Mouse (Mus musculus) E14TG2a.4 (cell line): ENCODE data around the gene Uevld.
"Not testable (repeated sequence)": the region's sequence is repeated elsewhere in the genome, so short reads cannot be mapped to it uniquely, and the experiment has no call there.

ENCODE experiments used
- H3K27me3 ChIP-seq: 2 replicates; pipeline ENCODE4 v1.6.1; 2014; ENCODE audit warnings: low read length, control low read depth; ENCODE audit not compliant: insufficient read depth
- H3K36me3 ChIP-seq: 2 replicates; pipeline ENCODE4 v1.6.1; 2014; ENCODE audit warnings: low read length, control low read depth; ENCODE audit not compliant: insufficient read depth
- H3K4me1 ChIP-seq: replicated peaks from 2 replicates; pipeline ENCODE4 v1.6.1; 2014; ENCODE audit warnings: low read depth, low read length, control low read depth
- H3K4me3 ChIP-seq: replicated peaks from 2 replicates; pipeline ENCODE4 v1.5.1; 2014; ENCODE audit warnings: mild to moderate bottlenecking, low read length
- H3K9me3 ChIP-seq: 2 replicates; pipeline ENCODE4 v1.6.1; 2014; ENCODE audit warnings: low read length, control low read depth
- CTCF ChIP-seq: conservative IDR thresholded peaks from 2 replicates; pipeline ENCODE4 v1.5.1; 2014; ENCODE audit warnings: low read length
- NANOG ChIP-seq: IDR thresholded peaks from 2 replicates; pipeline ENCODE4 v1.6.1; 2014; ENCODE audit warnings: borderline replicate concordance, low read length, mixed read lengths
- POU5F1 ChIP-seq: IDR thresholded peaks from 2 replicates; pipeline ENCODE4 v1.6.1; 2014; ENCODE audit warnings: low read length, borderline replicate concordance

Uevld gene

GRCm38 (mm10) chr7:46999983-47000643 lies 41.8 kb upstream of the Uevld start:
- TF ChIP-seq POU5F1 (no peak), CTCF (no peak), NANOG (no peak)
- Histone ChIP-seq H3K4me3 (no peak overlapping the region), H3K27me3 (no peaks in the 10 kb centered on the region), H3K9me3 (no peaks in the 10 kb centered on the region), H3K36me3 (peaks cover 47% of the 10 kb centered on the region), H3K4me1 (peaks cover 32% of the 10 kb centered on the region)

DNA sequence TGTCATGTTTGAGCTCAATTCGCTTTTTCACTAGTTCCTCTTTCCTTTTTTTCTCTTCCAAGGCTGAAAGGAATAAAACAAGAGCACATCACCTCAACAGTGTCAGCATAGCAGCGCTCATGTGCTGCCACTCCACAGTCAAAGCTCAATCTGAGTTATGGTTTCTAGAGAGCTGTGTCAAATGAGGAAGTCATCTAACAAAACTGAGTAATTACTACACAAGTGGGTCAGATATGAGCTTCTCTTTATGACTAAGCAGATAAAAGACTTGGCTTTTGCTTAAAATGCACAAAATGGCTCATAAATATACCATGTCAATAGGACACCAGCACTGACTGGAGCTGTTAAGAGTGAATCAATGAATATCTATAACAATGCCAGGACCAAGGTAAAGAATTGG lies 40.6 kb upstream of the Uevld start:
- H3K4me1 ChIP-seq: peaks cover 29% of the 10 kb centered on the region
- H3K27me3 ChIP-seq: no peaks in the 10 kb centered on the region
- H3K36me3 ChIP-seq: peaks cover 59% of the 10 kb centered on the region
- TF ChIP-seq CTCF: no peak
- TF ChIP-seq NANOG: no peak
- no peak for TF ChIP-seq POU5F1
- no peak overlapping the region for H3K4me3 ChIP-seq
- no peaks in the 10 kb centered on the region for H3K9me3 ChIP-seq

GRCm38 (mm10) chr7:46997644-46998395 lies 39.5 kb upstream of the Uevld start:
- H3K4me1 ChIP-seq: peaks cover 19% of the 10 kb centered on the region
- no peak for TF ChIP-seq CTCF
- TF ChIP-seq NANOG: no peak
- no peak for TF ChIP-seq POU5F1

GRCm38 (mm10) chr7:46997008-46997407 lies 38.7 kb upstream of the Uevld start:
- Histone ChIP-seq H3K4me1 (peaks cover 11% of the 10 kb centered on the region), H3K36me3 (peaks cover 78% of the 10 kb centered on the region), H3K4me3 (no peak overlapping the region), H3K9me3 (no peaks in the 10 kb centered on the region), H3K27me3 (no peaks in the 10 kb centered on the region)
- TF ChIP-seq NANOG: no peak
- TF ChIP-seq POU5F1: no peak
- no peak for TF ChIP-seq CTCF

More at GRCm38 (mm10) chr7:46997644-46998395, 39.5 kb upstream of the Uevld start:
- peaks cover 70% of the 10 kb centered on the region for H3K36me3 ChIP-seq
- no peak overlapping the region for H3K4me3 ChIP-seq
- H3K27me3 ChIP-seq: no peaks in the 10 kb centered on the region
- H3K9me3 ChIP-seq: no peaks in the 10 kb centered on the region

- TF ChIP-seq CTCF (no peak), POU5F1 (no peak), NANOG (no peak)
- no peaks in the 10 kb centered on the region for H3K9me3 ChIP-seq
- no peaks in the 10 kb centered on the region for H3K27me3 ChIP-seq
- H3K4me1 ChIP-seq: peaks cover 9% of the 10 kb centered on the region
- H3K36me3 ChIP-seq: peaks cover 87% of the 10 kb centered on the region
- H3K4me3 ChIP-seq: no peak overlapping the region
Measured at GRCm38 (mm10) chr7:46995558-46995957, 37.2 kb upstream of the Uevld start.

DNA sequence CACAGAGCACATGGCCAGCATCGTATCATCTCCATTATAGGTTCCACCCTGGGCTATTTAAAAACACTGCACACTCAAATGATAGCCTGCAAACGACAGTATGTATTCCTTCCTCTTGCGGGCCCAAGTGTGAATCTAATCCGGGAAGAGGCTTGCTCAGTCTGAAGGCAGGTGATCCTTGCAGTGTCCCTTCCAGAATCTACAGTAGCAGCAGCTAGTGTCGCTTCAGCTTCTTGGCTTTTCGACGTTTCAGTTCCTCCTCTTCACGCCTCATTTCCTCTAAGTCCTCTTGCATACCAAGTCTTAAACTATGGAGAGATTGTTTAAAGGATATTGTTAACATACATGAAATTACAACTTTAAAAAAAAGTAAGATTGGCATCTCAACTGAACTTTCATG lies 34.8 kb upstream of the Uevld start:
- Histone ChIP-seq H3K4me3 (no peak overlapping the region), H3K9me3 (no peaks in the 10 kb centered on the region), H3K4me1 (peaks cover 4% of the 10 kb centered on the region), H3K36me3 (peaks cover 69% of the 10 kb centered on the region), H3K27me3 (no peaks in the 10 kb centered on the region)
- TF ChIP-seq NANOG (no peak), CTCF (no peak), POU5F1 (no peak)

GRCm38 (mm10) chr7:46989387-46989786 lies 31.1 kb upstream of the Uevld start:
- H3K9me3 ChIP-seq: not testable (repeated sequence)

DNA sequence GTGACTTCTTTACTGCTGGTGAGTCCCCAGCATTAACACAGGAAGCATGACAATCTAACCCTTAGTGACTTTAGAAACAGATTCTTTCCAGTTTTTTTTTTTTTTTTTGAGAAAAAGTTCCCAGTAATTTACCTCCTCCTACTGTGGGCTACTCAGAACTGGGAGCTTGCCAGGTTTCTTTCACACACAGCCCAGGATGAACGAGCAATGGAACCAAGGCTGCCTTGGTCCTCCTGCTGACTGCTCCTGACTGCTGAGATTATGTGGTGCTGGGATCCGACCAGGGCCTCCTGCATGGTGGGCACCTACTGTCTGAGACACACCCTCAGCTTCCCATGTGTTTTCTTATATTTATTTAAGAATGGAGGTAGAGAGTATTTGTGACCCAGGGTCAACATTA lies 28.7 kb upstream of the Uevld start:
- Histone ChIP-seq H3K9me3 (no peaks in the 10 kb centered on the region), H3K27me3 (no peaks in the 10 kb centered on the region), H3K4me1 (0 out of 2 replicates have a peak, but pooled peaks cover 4% of the 10 kb centered on the region), H3K4me3 (no peak overlapping the region), H3K36me3 (peaks cover 9% of the 10 kb centered on the region)
- TF ChIP-seq NANOG: no peak
- no peak for TF ChIP-seq CTCF
- no peak for TF ChIP-seq POU5F1

More at GRCm38 (mm10) chr7:46989387-46989786, 31.1 kb upstream of the Uevld start:
- H3K4me3 ChIP-seq, H3K27me3 ChIP-seq, H3K4me1 ChIP-seq: not testable (repeated sequence)
- H3K36me3 ChIP-seq: peaks cover 32% of the 10 kb centered on the region

GRCm38 (mm10) chr7:46986646-46987045 lies 28.3 kb upstream of the Uevld start:
- TF ChIP-seq NANOG (no peak), POU5F1 (no peak), CTCF (no peak)
- Histone ChIP-seq H3K9me3 (no peaks in the 10 kb centered on the region), H3K27me3 (no peaks in the 10 kb centered on the region), H3K4me1 (0 out of 2 replicates have a peak, but pooled peaks cover 4% of the 10 kb centered on the region), H3K4me3 (no peak overlapping the region), H3K36me3 (peaks cover 5% of the 10 kb centered on the region)
